In the genomic region with DNA sequence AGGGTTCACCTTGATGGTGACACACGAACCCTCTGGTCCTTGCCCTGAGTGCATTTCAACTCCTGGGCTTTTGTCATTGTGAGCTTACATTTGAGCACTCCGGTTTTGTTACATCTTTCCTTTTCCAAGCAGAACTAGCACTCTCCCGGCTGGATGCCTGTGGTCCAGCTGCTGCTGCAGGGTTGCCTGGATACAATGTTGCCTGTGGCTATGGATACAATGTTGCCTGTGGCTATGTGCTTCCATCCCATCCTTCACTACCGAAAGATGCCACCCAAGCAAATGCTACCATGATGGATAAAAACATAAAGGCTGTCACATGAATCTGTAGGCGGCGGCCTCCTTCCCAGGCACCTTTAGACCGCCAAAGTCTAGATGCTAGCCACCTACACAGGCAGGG, we compare ENCODE assay signal across 24 mouse cellular contexts. TPM values are rescaled to one million over a fixed set of nuclear protein-coding genes. Genes with fewer than 3 reads are reported as not detected.
DNase-seq lines count a peak whose midpoint lies in the region; ATAC-seq and TF ChIP-seq lines count a peak whose summit lies in the region.
"Had no signal": no experiment of that assay in that cellular context is flagged by ENCODE, and none has a peak within 500 bp of the region (broad histone marks: within the 10 kb centered on the region; RNA-seq: fewer than 3 reads in every experiment).

No protein-coding gene starts in this region.

- no peak for DNase-seq in forebrain, postnatal 0 days
- DNase-seq in layer of hippocampus, adult 9-11 months: peak; percentile 57
- no peak for DNase-seq in layer of hippocampus, adult 9-10 months (ENCODE audit: low spot score)
- peak; percentile 42 for DNase-seq in left cerebral cortex, postnatal 25 days (ENCODE audit: low spot score in 2 of 2)
- no peak for DNase-seq in left cerebral cortex, postnatal 10 days (ENCODE audit: extremely low spot score in 1 of 2, low spot score in 2 of 2)
- DNase-seq in testis, postnatal 14 days (ENCODE audit: low spot score): peak; percentile 75
- DNase-seq in testis, postnatal 10 days (ENCODE audit: low spot score): no peak
- DNase-seq: adrenal gland, adult 8-10 months; adrenal gland, postnatal 25 days; cerebellum, adult 18-20 months; cerebellum, adult 9-10 months; cerebellum, postnatal 14 days; gastrocnemius, adult 2 months; gastrocnemius, postnatal 14 days; heart, adult 11 months had no signal

- WGBS in forebrain, postnatal 0 days: 71% methylated on average over 7 of the region's 7 CpGs
- WGBS in forebrain, embryonic 12.5 days: 79% methylated on average over 7 of the region's 7 CpGs

- no peaks in the 10 kb centered on the region for H3K27me3 ChIP-seq in forebrain, postnatal 0 days (ENCODE audit: insufficient read depth, low read length)
- no peaks in the 10 kb centered on the region for H3K27me3 ChIP-seq in forebrain, embryonic 12.5 days
- H3K27me3 ChIP-seq: hindbrain, embryonic 12.5 days; hindbrain, embryonic 15.5 days had no signal

- H3K4me1 ChIP-seq in forebrain, postnatal 0 days (ENCODE audit: insufficient read depth): peaks cover 8% of the 10 kb centered on the region; the same call in 1 of the 2 replicates
- peaks cover 9% of the 10 kb centered on the region for H3K4me1 ChIP-seq in forebrain, embryonic 12.5 days

- peak; percentile 57 for ATAC-seq in forebrain, postnatal 0 days
- ATAC-seq in forebrain, embryonic 12.5 days (ENCODE audit: low FRiP score): no peak
- ATAC-seq: activated CD4-positive, CD25-positive, alpha-beta regulatory T cell, adult 4 months; forebrain, embryonic 14.5 days had no signal

- no peaks in the 10 kb centered on the region for H3K36me3 ChIP-seq in forebrain, postnatal 0 days (ENCODE audit: insufficient read depth)
- no peaks in the 10 kb centered on the region for H3K36me3 ChIP-seq in forebrain, embryonic 12.5 days (replicated peaks)
- H3K36me3 ChIP-seq: forebrain, embryonic 10.5 days; hindbrain, embryonic 12.5 days; hindbrain, embryonic 15.5 days had no signal

- no peak overlapping the region for H3K4me2 ChIP-seq in forebrain, postnatal 0 days (ENCODE audit: low read depth)
- no peak overlapping the region for H3K4me2 ChIP-seq in forebrain, embryonic 12.5 days
- H3K4me2 ChIP-seq: heart, embryonic 11.5 days; hindbrain, embryonic 12.5 days; hindbrain, embryonic 15.5 days had no signal

- intact Hi-C loops in left cerebral cortex, postnatal 25 days (cut with DNase I): no loop called here
- intact Hi-C loops in left cerebral cortex, postnatal 10 days (cut with DNase I): no loop called here

- TF ChIP-seq CTCF in forebrain, postnatal 0 days (IDR thresholded peaks at IDR 0.05; ENCODE audit: low read depth): no peak

- no peak overlapping the region for H3K9ac ChIP-seq in forebrain, postnatal 0 days
- H3K9ac ChIP-seq in forebrain, embryonic 12.5 days: no peak overlapping the region
- H3K9ac ChIP-seq: hindbrain, embryonic 12.5 days; hindbrain, embryonic 15.5 days had no signal

- no peak overlapping the region for H3K4me3 ChIP-seq in forebrain, postnatal 0 days (ENCODE audit: low read depth, low read length)
- H3K4me3 ChIP-seq in forebrain, embryonic 12.5 days (replicated peaks): no peak overlapping the region
- H3K4me3 ChIP-seq: forebrain, embryonic 10.5 days; gastrocnemius, adult 2 months; hindbrain, embryonic 12.5 days; hindbrain, embryonic 15.5 days had no signal

- 0 out of 2 replicates have a peak overlapping the region, but pooled peaks have one; percentile 9 for H3K27ac ChIP-seq in forebrain, postnatal 0 days (ENCODE audit: low read depth, low read length)
- no peak overlapping the region for H3K27ac ChIP-seq in forebrain, embryonic 12.5 days
- H3K27ac ChIP-seq: forebrain, embryonic 10.5 days; gastrocnemius, adult 2 months; hindbrain, embryonic 12.5 days; hindbrain, embryonic 15.5 days had no signal

- H3K9me3 ChIP-seq in forebrain, postnatal 0 days (ENCODE audit: low read length): no peaks in the 10 kb centered on the region
- H3K9me3 ChIP-seq in forebrain, embryonic 12.5 days: no peaks in the 10 kb centered on the region
- H3K9me3 ChIP-seq: forebrain, embryonic 10.5 days; hindbrain, embryonic 12.5 days; hindbrain, embryonic 15.5 days had no signal

RNA-seq across cellular contexts. Expression of gene Jph4, which starts 9.8 kb away (rescaled TPM):
- 156 and 160 TPM in 2 replicates for total RNA-seq in forebrain, postnatal 0 days (2014; rRNA removed)
- polyA plus RNA-seq in forebrain, postnatal 0 days (2015; fragmentation: Nextera tagmentation; extraction: Ambion mirVana): 47.4 and 55.3 TPM in 2 replicates
- polyA plus RNA-seq in forebrain, embryonic 12.5 days (2016; fragmentation: Nextera tagmentation; extraction: Ambion mirVana): 9.0 and 9.4 TPM in 2 replicates
- 100 to 1,000 TPM; 317 to 338 TPM for total RNA-seq in left cerebral cortex, postnatal 25 days (2021)
- total RNA-seq in left cerebral cortex, postnatal 10 days (2021): 100 to 1,000 TPM; 368 to 375 TPM
- total RNA-seq: heart, postnatal 25 days; hematopoietic stem cell, adult 5-6 weeks had no signal
- polyA plus RNA-seq: activated CD4-positive, CD25-positive, alpha-beta regulatory T cell, adult 4 months had no signal

RNA-seq across cellular contexts. Expression of gene Ap1g2, which starts 20.1 kb away (rescaled TPM):
- total RNA-seq in forebrain, postnatal 0 days (2014; rRNA removed): 11.3 and 12.8 TPM in 2 replicates
- 4.2 and 5.5 TPM in 2 replicates for polyA plus RNA-seq in forebrain, postnatal 0 days (2015; fragmentation: Nextera tagmentation; extraction: Ambion mirVana)
- 10.2 and 11.4 TPM in 2 replicates for polyA plus RNA-seq in forebrain, embryonic 12.5 days (2016; fragmentation: Nextera tagmentation; extraction: Ambion mirVana)
- total RNA-seq in left cerebral cortex, postnatal 25 days (2021): 10 to 100 TPM; 10.3 to 11.3 TPM
- total RNA-seq in left cerebral cortex, postnatal 10 days (2021): 10 to 100 TPM; 14.6 to 18.0 TPM

RNA-seq across cellular contexts. Expression of gene Thtpa, which starts 31.9 kb away (rescaled TPM):
- 49.0 and 55.2 TPM in 2 replicates for total RNA-seq in forebrain, postnatal 0 days (2014; rRNA removed)
- polyA plus RNA-seq in forebrain, postnatal 0 days (2015; fragmentation: Nextera tagmentation; extraction: Ambion mirVana): 47.2 and 48.0 TPM in 2 replicates
- 32.0 and 33.0 TPM in 2 replicates for polyA plus RNA-seq in forebrain, embryonic 12.5 days (2016; fragmentation: Nextera tagmentation; extraction: Ambion mirVana)
- total RNA-seq in left cerebral cortex, postnatal 25 days (2021): 10 to 100 TPM; 23.8 to 25.0 TPM
- 10 to 100 TPM; 31.4 to 31.5 TPM for total RNA-seq in left cerebral cortex, postnatal 10 days (2021)

RNA-seq across cellular contexts. Expression of gene Zfhx2, which starts 34.4 kb away (rescaled TPM):
- 8.9 and 11.1 TPM in 2 replicates for total RNA-seq in forebrain, postnatal 0 days (2014; rRNA removed)
- polyA plus RNA-seq in forebrain, postnatal 0 days (2015; fragmentation: Nextera tagmentation; extraction: Ambion mirVana): 2.7 and 7.5 TPM in 2 replicates
- polyA plus RNA-seq in forebrain, embryonic 12.5 days (2016; fragmentation: Nextera tagmentation; extraction: Ambion mirVana): 26.3 and 28.1 TPM in 2 replicates
- 10 to 100 TPM; 37.5 to 47.1 TPM for total RNA-seq in left cerebral cortex, postnatal 25 days (2021)
- 10 to 100 TPM; 26.6 to 27.2 TPM for total RNA-seq in left cerebral cortex, postnatal 10 days (2021)

Comparison
In these comparisons a context has a peak if more than half of its experiments do, and no peak if none do; other contexts are left out.
1. DNase-seq: peak in layer of hippocampus, adult 9-11 months (single experiment), left cerebral cortex, postnatal 25 days (2 of 2) and testis, postnatal 14 days (single experiment); none in forebrain, postnatal 0 days (single experiment), layer of hippocampus, adult 9-10 months (single experiment), left cerebral cortex, postnatal 10 days (0 of 2) and testis, postnatal 10 days (single experiment).